Mouse (Mus musculus) hindbrain, postnatal 0 days (tissue): ENCODE measurements around the gene Cyp2ab1. TPM values are rescaled to one million over a fixed set of nuclear protein-coding genes. Genes with fewer than 3 reads are reported as not detected.

Source experiments
- ATAC-seq: fragments of 200-750 bp; cut with Nextera tagmentation; 2 replicates; pipeline ENCODE4 v1.8.0; 2017; ENCODE audit warnings: mild to moderate bottlenecking, moderate TSS enrichment, moderate library complexity
- DNase-seq: peaks from one replicate; pipeline ENCODE4 v3.0.0-alpha.2; 2015; ENCODE audit warnings: low spot score
- H3K27ac ChIP-seq: fragments of 300-500 bp; sonication (generic); 2 replicates; pipeline ENCODE4 v1.5.1; 2014; ENCODE audit warnings: mild to moderate bottlenecking
- H3K27me3 ChIP-seq: fragments of 300-500 bp; sonication (generic); 2 replicates; pipeline ENCODE4 v1.6.1; 2014; ENCODE audit warnings: low read length, mixed read lengths; ENCODE audit not compliant: insufficient read depth
- H3K36me3 ChIP-seq: fragments of 300-500 bp; sonication (generic); 2 replicates; pipeline ENCODE4 v1.6.1; 2014; ENCODE audit warnings: low read length, mixed read lengths; ENCODE audit not compliant: insufficient read depth
- H3K4me1 ChIP-seq: fragments of 300-500 bp; sonication (generic); 2 replicates; pipeline ENCODE4 v1.6.1; 2014; ENCODE audit warnings: antibody characterized with exemption, low read length, mixed read lengths; ENCODE audit not compliant: insufficient read depth
- H3K4me2 ChIP-seq: fragments of 300-500 bp; sonication (generic); 2 replicates; pipeline ENCODE4 v1.6.1; 2014; ENCODE audit warnings: low read depth, mild to moderate bottlenecking, low read length, moderate library complexity, mixed read lengths
- H3K4me3 ChIP-seq: fragments of 300-500 bp; sonication (generic); 2 replicates; pipeline ENCODE4 v1.5.1; 2014; ENCODE audit warnings: low read length
- H3K9ac ChIP-seq: fragments of 300-500 bp; sonication (generic); replicated peaks from 2 replicates; pipeline ENCODE4 v1.6.1; 2014; ENCODE audit warnings: mild to moderate bottlenecking, low read length, moderate library complexity, mixed read lengths
- H3K9me3 ChIP-seq: fragments of 300-500 bp; sonication (generic); 2 replicates; pipeline ENCODE4 v1.6.1; 2016; ENCODE audit warnings: low read length, mixed read lengths
- CTCF ChIP-seq: IDR thresholded peaks from 2 replicates; pipeline ENCODE4 v1.5.1; 2016; ENCODE audit warnings: antibody characterized with exemption, control low read depth, low read depth
- WGBS: fragments of 180-500 bp; shearing (Covaris S2); extraction: QIAGEN DNeasy Blood & Tissue Kit; methylation state at CpG from one replicate; pipeline ENCODE4 v1.1.7; 2014; 5-methylcytosine and 5-hydroxymethylcytosine counted together
- polyA plus RNA-seq: library from polyadenylated mRNA; unstranded; fragments of >200 nt; fragmentation: Nextera tagmentation; extraction: Ambion mirVana; gene quantifications from 2 replicates; pipeline ENCODE4 v1.2.1, GENCODE M21; 2015
- total RNA-seq: library from RNA; depleted of rRNA; stranded (reverse); fragments of >200 nt; gene quantifications from 2 replicates; pipeline ENCODE4 v1.2.3, GENCODE M21; 2014; rRNA removed

Gene Cyp2ab1
- total and polyA plus RNA-seq, 2 experiments from 2014 or later: 0.10 TPM; not detected in 1

DNA sequence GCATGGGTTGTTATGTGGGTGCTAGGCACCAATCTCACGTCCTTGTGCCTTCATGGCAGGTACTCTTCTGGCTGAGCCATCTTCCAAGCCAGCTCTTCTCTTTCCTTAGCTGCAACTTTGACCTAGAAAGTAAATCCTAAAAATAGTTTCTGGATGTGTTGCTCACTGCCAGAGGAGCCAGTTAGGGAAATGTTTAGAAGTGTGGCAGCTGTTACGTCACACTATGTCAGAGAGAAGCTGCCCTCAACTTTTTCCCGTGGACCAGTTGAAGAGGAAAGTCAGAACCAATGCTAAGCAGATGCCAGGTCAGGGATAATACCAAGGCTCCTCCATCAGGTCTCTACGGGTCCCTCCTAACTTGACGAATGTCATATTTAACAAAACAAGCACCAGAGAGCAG lies 45.8 kb downstream of the Cyp2ab1 start:
- Histone ChIP-seq H3K4me1 (no peaks in the 10 kb centered on the region), H3K9me3 (no peaks in the 10 kb centered on the region), H3K9ac (no peak overlapping the region), H3K27me3 (no peaks in the 10 kb centered on the region), H3K4me3 (no peak overlapping the region), H3K4me2 (no peak overlapping the region), H3K27ac (no peak overlapping the region), H3K36me3 (peaks cover 42% of the 10 kb centered on the region; the same call in 1 of the 2 replicates)
- ATAC-seq: no peak
- DNase-seq: no peak
- no peak for TF ChIP-seq CTCF
- 92% methylated on average over 5 of the region's 5 CpGs for WGBS

DNA sequence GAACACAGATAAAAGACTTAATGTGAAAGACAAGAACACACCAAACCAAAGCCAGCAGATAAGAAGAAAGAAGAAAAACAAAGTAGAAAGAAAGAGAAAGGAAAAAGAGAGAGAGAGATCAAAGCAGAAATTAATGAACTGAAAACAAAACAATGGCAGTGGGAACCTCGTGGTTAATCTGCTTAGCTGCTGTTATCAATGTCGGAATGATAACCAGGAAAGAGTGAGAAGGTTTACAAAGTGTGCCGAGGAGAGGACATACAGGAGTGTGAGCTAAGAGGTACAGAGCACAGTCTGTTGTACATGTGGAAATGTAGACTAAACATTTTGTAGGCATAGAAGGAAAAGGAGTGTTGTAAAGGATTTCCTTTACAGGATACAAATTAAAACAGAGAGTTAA lies 52.2 kb downstream of the Cyp2ab1 start:
- Histone ChIP-seq H3K36me3 (0 out of 2 replicates have a peak, but pooled peaks cover 2% of the 10 kb centered on the region), H3K4me2 (no peak overlapping the region), H3K27ac (no peak overlapping the region), H3K27me3 (no peaks in the 10 kb centered on the region), H3K9me3 (no peaks in the 10 kb centered on the region), H3K4me1 (no peaks in the 10 kb centered on the region), H3K9ac (no peak overlapping the region), H3K4me3 (no peak overlapping the region)
- TF ChIP-seq CTCF: no peak
- ATAC-seq (no peak), DNase-seq (no peak)
- WGBS: 49% methylated on average over 3 of the region's 3 CpGs

GRCm38 (mm10) chr16:20271339-20271738 lies 53.9 kb downstream of the Cyp2ab1 start:
- Histone ChIP-seq H3K9me3 (no peaks in the 10 kb centered on the region), H3K9ac (no peak overlapping the region), H3K27me3 (no peaks in the 10 kb centered on the region), H3K36me3 (no peaks in the 10 kb centered on the region), H3K4me1 (no peaks in the 10 kb centered on the region), H3K4me2 (no peak overlapping the region), H3K4me3 (no peak overlapping the region), H3K27ac (no peak overlapping the region)
- DNase-seq (no peak), ATAC-seq (no peak)
- WGBS: 85% methylated on average over 4 of the region's 4 CpGs
- no peak for TF ChIP-seq CTCF

- no peak overlapping the region for H3K9ac ChIP-seq
- H3K27ac ChIP-seq: no peak overlapping the region
- ATAC-seq: no peak
- no peak for DNase-seq
- H3K27me3 ChIP-seq: no peaks in the 10 kb centered on the region
- WGBS: 86% methylated on average over 7 of the region's 7 CpGs
- no peaks in the 10 kb centered on the region for H3K9me3 ChIP-seq
- H3K4me1 ChIP-seq: no peaks in the 10 kb centered on the region
- H3K4me2 ChIP-seq: no peak overlapping the region
- no peaks in the 10 kb centered on the region for H3K36me3 ChIP-seq
- H3K4me3 ChIP-seq: no peak overlapping the region
- TF ChIP-seq CTCF: no peak
These were observed 60.1 kb downstream of the Cyp2ab1 start for GRCm38 (mm10) chr16:20265089-20265488.

Other genes with a start within 250 kb of the Cyp2ab1 start
- gene Klhl24, start 227.9 kb downstream of the Cyp2ab1 start, total RNA-seq: 75.5 and 80.7 TPM in 2 replicates
- gene Klhl24, start 227.9 kb downstream of the Cyp2ab1 start, polyA plus RNA-seq: 34.8 and 36.2 TPM in 2 replicates
- gene Yeats2, start 184.3 kb downstream of the Cyp2ab1 start, total RNA-seq: 43.6 and 48.6 TPM in 2 replicates
- gene Yeats2, start 184.3 kb downstream of the Cyp2ab1 start, polyA plus RNA-seq: 11.1 and 11.4 TPM in 2 replicates
- 12.4 and 16.3 TPM in 2 replicates for gene Map6d1, start 84.0 kb downstream of the Cyp2ab1 start, total RNA-seq
- gene Map6d1, start 84.0 kb downstream of the Cyp2ab1 start, polyA plus RNA-seq: 5.2 and 5.3 TPM in 2 replicates
- gene Parl, start 23.0 kb downstream of the Cyp2ab1 start, total RNA-seq: 78.2 and 110 TPM in 2 replicates
- 86.9 and 90.1 TPM in 2 replicates for gene Parl, start 23.0 kb downstream of the Cyp2ab1 start, polyA plus RNA-seq
- 72.7 and 80.1 TPM in 2 replicates for gene Abcc5, start 101.0 kb upstream of the Cyp2ab1 start, total RNA-seq
- 80.4 and 81.0 TPM in 2 replicates for gene Abcc5, start 101.0 kb upstream of the Cyp2ab1 start, polyA plus RNA-seq
- gene Eif2b5, start 173.4 kb upstream of the Cyp2ab1 start, total RNA-seq: 102 and 109 TPM in 2 replicates
- 80.9 and 81.4 TPM in 2 replicates for gene Eif2b5, start 173.4 kb upstream of the Cyp2ab1 start, polyA plus RNA-seq
- 44.3 and 48.6 TPM in 2 replicates for gene Dvl3, start 191.6 kb upstream of the Cyp2ab1 start, total RNA-seq
- 22.3 and 25.7 TPM in 2 replicates for gene Dvl3, start 191.6 kb upstream of the Cyp2ab1 start, polyA plus RNA-seq
- 966 and 1,021 TPM in 2 replicates for gene Ap2m1, start 210.1 kb upstream of the Cyp2ab1 start, total RNA-seq
- 1,289 and 1,346 TPM in 2 replicates for gene Ap2m1, start 210.1 kb upstream of the Cyp2ab1 start, polyA plus RNA-seq
- gene Abcf3, start 223.2 kb upstream of the Cyp2ab1 start, total RNA-seq: 42.1 and 63.4 TPM in 2 replicates
- 67.5 and 73.2 TPM in 2 replicates for gene Abcf3, start 223.2 kb upstream of the Cyp2ab1 start, polyA plus RNA-seq